ENCODE assay signal across 21 mouse cellular contexts in genomic region chr6:4910042-4910634, GRCm38 (mm10). TPM values are rescaled to one million over a fixed set of nuclear protein-coding genes. Genes with fewer than 3 reads are reported as not detected.
DNase-seq lines count a peak whose midpoint lies in the region; ATAC-seq lines count a peak whose summit lies in the region.
"Had no signal": no experiment of that assay in that cellular context is flagged by ENCODE, and none has a peak within 500 bp of the region (broad histone marks: within the 10 kb centered on the region; RNA-seq: fewer than 3 reads in every experiment).

No protein-coding gene starts in this region.

- H3K4me2 ChIP-seq in hindbrain, embryonic 12.5 days (replicated peaks): no peak overlapping the region
- no peak overlapping the region; the same call in 1 of the 2 replicates for H3K4me2 ChIP-seq in midbrain, embryonic 13.5 days (replicated peaks)
- no peak overlapping the region for H3K4me2 ChIP-seq in midbrain, embryonic 15.5 days
- H3K4me2 ChIP-seq: embryonic facial prominence, embryonic 15.5 days; forebrain, embryonic 15.5 days had no signal

- no peak for ATAC-seq in hindbrain, embryonic 12.5 days (ENCODE audit: low FRiP score)
- 0 out of 2 replicates have a peak, but pooled peaks have one; percentile 28 for ATAC-seq in midbrain, embryonic 13.5 days
- no peak for ATAC-seq in midbrain, embryonic 15.5 days (replicated peaks)
- no peak for ATAC-seq in inflammation-experienced regulatory T-cells, adult 6 months
- ATAC-seq: forebrain, embryonic 15.5 days had no signal

- no peak overlapping the region for H3K4me3 ChIP-seq in hindbrain, embryonic 10.5 days
- no peak overlapping the region for H3K4me3 ChIP-seq in hindbrain, embryonic 12.5 days
- H3K4me3 ChIP-seq in midbrain, embryonic 13.5 days (replicated peaks): no peak overlapping the region
- no peak overlapping the region for H3K4me3 ChIP-seq in midbrain, embryonic 15.5 days
- no peak overlapping the region for H3K4me3 ChIP-seq in limb, embryonic 10.5 days
- H3K4me3 ChIP-seq: embryonic facial prominence, embryonic 15.5 days; forebrain, embryonic 15.5 days; heart, adult 2 months; megakaryocyte, embryonic 14.5 days had no signal

- no peaks in the 10 kb centered on the region for H3K27me3 ChIP-seq in hindbrain, embryonic 10.5 days (ENCODE audit: insufficient read depth, poor library complexity, severe bottlenecking)
- H3K27me3 ChIP-seq in hindbrain, embryonic 12.5 days: no peaks in the 10 kb centered on the region
- H3K27me3 ChIP-seq in midbrain, embryonic 13.5 days: no peaks in the 10 kb centered on the region
- no peaks in the 10 kb centered on the region for H3K27me3 ChIP-seq in midbrain, embryonic 15.5 days (replicated peaks)
- no peaks in the 10 kb centered on the region for H3K27me3 ChIP-seq in limb, embryonic 10.5 days (ENCODE audit: low read depth, poor library complexity, severe bottlenecking)
- H3K27me3 ChIP-seq: embryonic facial prominence, embryonic 15.5 days; forebrain, embryonic 15.5 days had no signal

- peaks cover 34% of the 10 kb centered on the region; the same call in 1 of the 2 replicates for H3K36me3 ChIP-seq in hindbrain, embryonic 10.5 days
- 0 out of 2 replicates have a peak, but pooled peaks cover 4% of the 10 kb centered on the region for H3K36me3 ChIP-seq in hindbrain, embryonic 12.5 days
- no peaks in the 10 kb centered on the region; the same call in 1 of the 2 replicates for H3K36me3 ChIP-seq in midbrain, embryonic 13.5 days
- H3K36me3 ChIP-seq in midbrain, embryonic 15.5 days (replicated peaks): no peaks in the 10 kb centered on the region
- peaks cover 18% of the 10 kb centered on the region for H3K36me3 ChIP-seq in limb, embryonic 10.5 days
- H3K36me3 ChIP-seq: embryonic facial prominence, embryonic 15.5 days had no signal

- H3K4me1 ChIP-seq in hindbrain, embryonic 10.5 days (replicated peaks): peaks cover 50% of the 10 kb centered on the region
- H3K4me1 ChIP-seq in hindbrain, embryonic 12.5 days: peaks cover 35% of the 10 kb centered on the region
- H3K4me1 ChIP-seq in midbrain, embryonic 13.5 days (replicated peaks): peaks cover 59% of the 10 kb centered on the region
- peaks cover 54% of the 10 kb centered on the region for H3K4me1 ChIP-seq in midbrain, embryonic 15.5 days
- H3K4me1 ChIP-seq in limb, embryonic 10.5 days: peaks cover 60% of the 10 kb centered on the region
- H3K4me1 ChIP-seq: megakaryocyte, embryonic 14.5 days had no signal

- WGBS in hindbrain, embryonic 10.5 days: 38% methylated on average over 10 of the region's 10 CpGs
- 33% methylated on average over 10 of the region's 10 CpGs for WGBS in hindbrain, embryonic 12.5 days
- 25% methylated on average over 10 of the region's 10 CpGs for WGBS in midbrain, embryonic 13.5 days
- WGBS in midbrain, embryonic 15.5 days: 35% methylated on average over 10 of the region's 10 CpGs
- WGBS in limb, embryonic 10.5 days: 34% methylated on average over 10 of the region's 10 CpGs

- no peak overlapping the region for H3K9ac ChIP-seq in hindbrain, embryonic 12.5 days
- no peak overlapping the region for H3K9ac ChIP-seq in midbrain, embryonic 13.5 days (replicated peaks)
- H3K9ac ChIP-seq in midbrain, embryonic 15.5 days: no peak overlapping the region
- H3K9ac ChIP-seq: embryonic facial prominence, embryonic 15.5 days; forebrain, embryonic 15.5 days; liver, embryonic 14.5 days had no signal

- no peak for DNase-seq in hindbrain, embryonic 10.5 days (ENCODE audit: low spot score)
- DNase-seq in limb, embryonic 10.5 days (ENCODE audit: low spot score): no peak
- no peak for DNase-seq in urinary bladder, postnatal 36 days (ENCODE audit: low spot score in 2 of 2)
- DNase-seq: adrenal gland, adult 2 months; B cell, adult 2 months; cerebellum, adult 11-12 months; cerebellum, postnatal 36 days; heart, adult 2 months; kidney, postnatal 36 days; layer of hippocampus, postnatal 36 days; left cerebral cortex, postnatal 4 days; right cerebral cortex, adult 18-20 months; thymus, postnatal 14 days had no signal

- H3K27ac ChIP-seq in hindbrain, embryonic 10.5 days: peak overlapping the region; percentile 72
- no peak overlapping the region for H3K27ac ChIP-seq in hindbrain, embryonic 12.5 days
- H3K27ac ChIP-seq in midbrain, embryonic 13.5 days: no peak overlapping the region
- no peak overlapping the region for H3K27ac ChIP-seq in midbrain, embryonic 15.5 days
- H3K27ac ChIP-seq in limb, embryonic 10.5 days: peak overlapping the region; percentile 65; the same call in 1 of the 2 replicates
- H3K27ac ChIP-seq: embryonic facial prominence, embryonic 15.5 days; forebrain, embryonic 15.5 days; heart, adult 2 months; liver, embryonic 14.5 days had no signal

- H3K9me3 ChIP-seq in hindbrain, embryonic 10.5 days: no peaks in the 10 kb centered on the region
- H3K9me3 ChIP-seq in hindbrain, embryonic 12.5 days (replicated peaks): no peaks in the 10 kb centered on the region
- H3K9me3 ChIP-seq in midbrain, embryonic 13.5 days: no peaks in the 10 kb centered on the region
- no peaks in the 10 kb centered on the region for H3K9me3 ChIP-seq in midbrain, embryonic 15.5 days
- H3K9me3 ChIP-seq in limb, embryonic 10.5 days (replicated peaks): no peaks in the 10 kb centered on the region
- H3K9me3 ChIP-seq: embryonic facial prominence, embryonic 15.5 days; forebrain, embryonic 15.5 days; megakaryocyte, embryonic 14.5 days had no signal

RNA-seq across cellular contexts. Expression of gene Ppp1r9a, which starts 7.4 kb away (rescaled TPM):
- polyA plus RNA-seq in hindbrain, embryonic 10.5 days (2016; fragmentation: Nextera tagmentation; extraction: Ambion mirVana): 19.0 and 19.2 TPM in 2 replicates
- polyA plus RNA-seq in hindbrain, embryonic 12.5 days (2016; fragmentation: Nextera tagmentation; extraction: Ambion mirVana): 28.3 and 30.9 TPM in 2 replicates
- polyA plus RNA-seq in midbrain, embryonic 13.5 days (2015; fragmentation: Nextera tagmentation; extraction: Ambion mirVana): 42.1 and 42.2 TPM in 2 replicates
- polyA plus RNA-seq in midbrain, embryonic 15.5 days (2015; fragmentation: Nextera tagmentation; extraction: Ambion mirVana): 50.1 and 51.7 TPM in 2 replicates
- 21.8 and 28.5 TPM in 2 replicates for polyA plus RNA-seq in limb, embryonic 10.5 days (2016; fragmentation: Nextera tagmentation; extraction: Ambion mirVana)
- polyA plus RNA-seq in inflammation-experienced regulatory T-cells, adult 6 months (2017; shearing (Covaris generic)): not detected

Comparison
In these comparisons a context has a peak if more than half of its experiments do, and no peak if none do; other contexts are left out.
1. H3K27ac ChIP-seq: peak in hindbrain, embryonic 10.5 days (single experiment) and limb, embryonic 10.5 days (single experiment); none in hindbrain, embryonic 12.5 days (single experiment), midbrain, embryonic 13.5 days (single experiment) and midbrain, embryonic 15.5 days (single experiment).
2. RNA of gene Ppp1r9a, which starts 7.4 kb away (polyA plus RNA-seq): 50.1 to 51.7 TPM in midbrain, embryonic 15.5 days, 42.1 to 42.2 TPM in midbrain, embryonic 13.5 days, 21.8 to 28.5 TPM in limb, embryonic 10.5 days, 28.3 to 30.9 TPM in hindbrain, embryonic 12.5 days and 19.0 to 19.2 TPM in hindbrain, embryonic 10.5 days; not detected in inflammation-experienced regulatory T-cells, adult 6 months; every median in the first group is over 10 times any median in the second.